Mouse (Mus musculus): ENCODE measurements at regions not wholly inside any gene's neighbourhood (a gene's known extent, or its start where the extent isn't known, plus 50 kb on each side); places are given as distances from the start of the nearest gene placed in this dataset.
A peak's percentile ranks its signal among the peaks of the same experiment; 100 is the strongest.

DNA sequence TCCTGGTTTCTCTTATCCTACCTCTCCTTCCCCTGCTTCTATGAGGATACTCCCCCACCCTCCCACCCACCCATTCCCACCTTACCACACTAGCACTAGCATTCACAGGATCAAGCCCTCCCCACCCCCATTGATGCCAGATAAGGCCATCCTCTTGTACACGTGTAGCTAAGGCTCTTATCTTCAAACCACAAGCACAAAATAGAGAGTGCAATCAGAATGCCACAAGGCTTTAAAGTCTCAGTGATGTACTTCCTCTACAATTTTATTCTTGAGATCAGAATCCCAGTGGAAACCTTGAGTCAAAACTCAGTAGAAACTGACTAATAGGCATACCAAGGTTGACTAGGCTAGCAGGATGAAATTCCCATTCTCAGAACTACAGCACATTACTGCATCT is 348.4 kb downstream of the Speer2 start:
- Histone ChIP-seq H3K9ac (replicated peaks; ENCODE audit: low read depth, low read length) (no peak overlapping the region), H3K36me3 (ENCODE audit: control insufficient read depth, insufficient read depth) (no peaks in the 10 kb centered on the region), H3K27me3 (replicated peaks; ENCODE audit: control insufficient read depth, insufficient read depth, low read length) (no peaks in the 10 kb centered on the region), H3K4me2 (ENCODE audit: low read length) (no peak overlapping the region), H3K4me1 (replicated peaks; ENCODE audit: control insufficient read depth, insufficient read depth, low read length) (no peaks in the 10 kb centered on the region), H3K27ac (ENCODE audit: low read length) (no peak overlapping the region), H3K4me3 (replicated peaks; ENCODE audit: low read length) (no peak overlapping the region), H3K9me3 (ENCODE audit: control insufficient read depth, low read length) (no peaks in the 10 kb centered on the region)
- ATAC-seq, result no peak
- WGBS, result 71% methylated on average over 1 of the region's 1 CpGs

DNA sequence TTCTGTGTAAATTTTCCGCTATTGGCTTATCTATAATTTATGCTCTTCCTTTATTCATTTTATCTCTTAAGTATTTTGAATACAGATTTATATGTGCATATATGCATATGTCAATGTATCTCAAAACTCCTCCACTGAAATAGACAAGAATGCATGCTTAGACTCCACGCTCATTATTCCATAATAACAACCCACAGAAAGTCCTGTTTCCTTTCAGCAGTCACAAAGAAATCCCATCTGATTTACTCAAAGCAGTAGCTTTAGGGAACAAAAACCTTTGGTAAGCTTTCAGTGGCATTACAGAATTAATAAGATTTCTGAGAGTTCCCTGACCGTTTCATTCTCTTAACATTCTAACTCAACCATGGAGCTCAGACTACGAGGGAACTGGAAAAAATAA is 386.2 kb downstream of the Speer2 start:
- ATAC-seq, result no peak
- Histone ChIP-seq H3K9ac (replicated peaks; ENCODE audit: low read depth, low read length) (no peak overlapping the region), H3K27me3 (replicated peaks; ENCODE audit: control insufficient read depth, insufficient read depth, low read length) (no peaks in the 10 kb centered on the region), H3K4me2 (ENCODE audit: low read length) (no peak overlapping the region), H3K4me3 (replicated peaks; ENCODE audit: low read length) (no peak overlapping the region), H3K9me3 (ENCODE audit: control insufficient read depth, low read length) (no peaks in the 10 kb centered on the region), H3K36me3 (ENCODE audit: control insufficient read depth, insufficient read depth) (no peaks in the 10 kb centered on the region), H3K27ac (ENCODE audit: low read length) (no peak overlapping the region), H3K4me1 (replicated peaks; ENCODE audit: control insufficient read depth, insufficient read depth, low read length) (no peaks in the 10 kb centered on the region)
- WGBS, result 22% methylated on average over 4 of the region's 4 CpGs

DNA sequence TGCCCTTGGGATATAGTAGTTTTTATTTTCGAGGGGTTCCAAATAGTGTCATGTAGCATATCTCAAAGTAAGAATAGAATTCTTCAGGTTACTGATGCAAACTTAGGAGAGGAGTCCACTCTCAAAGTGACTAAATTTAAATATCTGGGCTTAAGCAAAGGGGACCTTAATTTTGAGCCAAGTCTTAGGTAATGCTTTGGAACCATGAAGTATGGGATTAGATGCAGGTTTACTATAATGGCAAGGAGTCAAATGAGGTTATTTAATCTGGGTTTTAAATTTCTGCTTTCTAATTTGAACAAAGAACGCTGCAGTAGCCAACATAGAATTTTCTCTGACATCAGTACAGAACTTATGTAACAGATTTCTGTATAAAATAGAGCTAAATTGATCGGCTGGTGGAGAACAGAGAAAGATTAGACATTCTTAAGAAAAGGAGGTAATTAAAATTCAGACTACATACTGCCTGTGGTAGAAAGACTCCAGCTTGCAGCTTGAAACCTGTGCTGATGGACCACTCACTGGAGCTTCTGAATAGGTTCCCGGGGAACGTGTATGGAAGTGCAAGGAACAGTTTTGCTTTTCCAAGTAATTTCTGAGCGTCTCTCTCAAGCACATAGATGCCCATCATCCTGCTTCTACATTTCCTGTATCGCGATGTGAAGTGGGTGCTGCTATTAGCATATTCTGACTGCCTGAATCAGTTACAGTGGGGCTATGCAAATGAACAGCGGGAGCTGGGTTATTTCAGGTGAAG is 394.3 kb downstream of the Speer2 start:
- ATAC-seq, result peak; percentile 95
- H3K27me3 ChIP-seq (replicated peaks; ENCODE audit: control insufficient read depth, insufficient read depth, low read length), result no peaks in the 10 kb centered on the region
- H3K9ac ChIP-seq (replicated peaks; ENCODE audit: low read depth, low read length), result peak overlapping the region; percentile 31; the same call in 1 of the 2 replicates
- H3K4me3 ChIP-seq (replicated peaks; ENCODE audit: low read length), result peak overlapping the region; percentile 32
- H3K27ac ChIP-seq (ENCODE audit: low read length), result peak overlapping the region; percentile 38
- H3K4me2 ChIP-seq (ENCODE audit: low read length), result peak overlapping the region; percentile 51
- H3K4me1 ChIP-seq (replicated peaks; ENCODE audit: control insufficient read depth, insufficient read depth, low read length), result 0 out of 2 replicates have a peak, but pooled peaks cover 4% of the 10 kb centered on the region
- 9% methylated on average over 9 of the region's 9 CpGs for whole genome bisulfite sequencing
- no peaks in the 10 kb centered on the region for H3K36me3 ChIP-seq (ENCODE audit: control insufficient read depth, insufficient read depth)
- no peaks in the 10 kb centered on the region for H3K9me3 ChIP-seq (ENCODE audit: control insufficient read depth, low read length)

DNA sequence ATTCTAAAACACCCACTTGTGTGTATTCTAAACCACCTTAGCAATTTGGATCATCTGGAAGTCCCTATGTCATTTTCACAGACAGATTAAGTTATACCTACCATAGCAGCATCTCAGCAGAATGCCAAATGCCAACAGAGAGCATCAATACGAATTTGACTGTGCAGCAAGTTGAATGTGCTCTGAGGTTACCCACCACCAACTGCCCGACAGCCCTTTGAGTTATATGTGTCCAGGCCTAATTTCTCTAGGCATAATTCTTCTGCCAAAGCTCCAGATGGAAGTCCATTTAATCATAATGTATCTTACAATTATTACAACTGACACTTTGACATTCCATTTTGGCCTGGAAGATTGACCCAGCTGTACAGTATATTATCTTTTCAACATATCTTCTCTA is 404.4 kb downstream of the Speer2 start:
- no peak for ATAC-seq
- Histone ChIP-seq H3K27ac (ENCODE audit: low read length) (no peak overlapping the region), H3K4me1 (replicated peaks; ENCODE audit: control insufficient read depth, insufficient read depth, low read length) (no peaks in the 10 kb centered on the region), H3K4me2 (ENCODE audit: low read length) (no peak overlapping the region), H3K36me3 (ENCODE audit: control insufficient read depth, insufficient read depth) (no peaks in the 10 kb centered on the region), H3K4me3 (replicated peaks; ENCODE audit: low read length) (no peak overlapping the region), H3K9me3 (ENCODE audit: control insufficient read depth, low read length) (no peaks in the 10 kb centered on the region), H3K9ac (replicated peaks; ENCODE audit: low read depth, low read length) (no peak overlapping the region), H3K27me3 (replicated peaks; ENCODE audit: control insufficient read depth, insufficient read depth, low read length) (no peaks in the 10 kb centered on the region)
- WGBS, result 85% methylated on average over 2 of the region's 2 CpGs

DNA sequence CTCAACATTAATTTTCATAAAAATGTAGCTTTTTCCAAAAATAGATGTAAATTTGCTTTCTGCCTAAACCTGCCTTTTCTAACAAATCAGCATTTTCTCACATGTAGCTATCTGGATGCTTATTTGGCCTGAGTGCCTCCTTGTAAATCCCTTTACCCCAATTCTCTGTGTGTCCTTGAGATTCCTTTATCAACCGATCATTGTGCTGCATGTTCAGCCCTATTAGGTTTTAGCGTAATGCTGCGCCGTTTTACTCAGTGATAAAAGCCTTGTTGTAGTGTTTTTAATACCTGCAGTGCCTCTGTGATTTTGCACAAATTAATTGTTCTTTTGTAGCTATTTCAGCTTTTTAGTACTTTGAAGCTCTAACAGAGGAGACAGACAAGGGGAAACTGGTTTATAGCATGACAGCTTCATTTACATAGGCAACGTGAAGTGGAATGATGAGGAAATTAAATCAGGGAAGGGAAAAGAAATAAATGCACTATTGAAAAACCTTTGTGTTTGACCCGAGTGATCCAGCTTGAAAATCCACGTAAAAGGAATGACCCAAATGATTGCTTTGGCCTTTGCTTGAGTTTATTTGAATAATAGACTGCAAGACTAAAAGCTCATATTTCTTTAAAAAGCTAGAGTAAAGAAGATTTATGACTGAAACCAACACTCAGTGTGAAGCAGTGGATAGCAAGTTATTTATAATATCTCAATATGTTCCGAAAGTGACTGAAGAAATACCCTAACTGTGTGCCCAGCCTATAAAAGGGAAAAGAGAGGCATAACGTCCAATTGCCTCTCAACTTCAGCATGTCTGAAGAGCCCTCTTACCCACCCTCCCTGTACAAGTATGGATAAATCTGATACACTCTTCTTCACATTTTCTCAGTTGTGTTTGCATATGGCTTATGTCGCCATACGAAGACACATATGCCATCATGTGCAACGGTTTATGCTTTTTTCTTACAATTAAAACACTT is 438.6 kb downstream of the Speer2 start:
- no peak overlapping the region; the same call in 1 of the 2 replicates for H3K4me2 ChIP-seq (ENCODE audit: low read length)

More for the DNA sequence above, 438.6 kb downstream of the Speer2 start:
- peak; percentile 58 for ATAC-seq
- Histone ChIP-seq H3K36me3 (ENCODE audit: control insufficient read depth, insufficient read depth) (no peaks in the 10 kb centered on the region), H3K27me3 (replicated peaks; ENCODE audit: control insufficient read depth, insufficient read depth, low read length) (no peaks in the 10 kb centered on the region), H3K4me1 (replicated peaks; ENCODE audit: control insufficient read depth, insufficient read depth, low read length) (no peaks in the 10 kb centered on the region), H3K27ac (ENCODE audit: low read length) (no peak overlapping the region), H3K9ac (replicated peaks; ENCODE audit: low read depth, low read length) (no peak overlapping the region), H3K4me3 (replicated peaks; ENCODE audit: low read length) (no peak overlapping the region), H3K9me3 (ENCODE audit: control insufficient read depth, low read length) (no peaks in the 10 kb centered on the region)
- WGBS, result 33% methylated on average over 12 of the region's 12 CpGs

Data from forebrain, embryonic 16.5 days (tissue).